8 mouse cellular contexts compared by ENCODE assay signal in genomic region chr4:62674031-62674995, GRCm38 (mm10).
DNase-seq lines count a peak whose midpoint lies in the region; ATAC-seq and TF ChIP-seq lines count a peak whose summit lies in the region.

No protein-coding gene starts in this region.

- peak overlapping the region; percentile 83 for H3K9ac ChIP-seq in embryonic facial prominence, embryonic 11.5 days (replicated peaks; ENCODE audit: low read length)
- H3K9ac ChIP-seq in hindbrain, embryonic 11.5 days (ENCODE audit: low read depth, low read length), result peak overlapping the region; percentile 77
- peak overlapping the region; percentile 22; the same call in 1 of the 2 replicates for H3K9ac ChIP-seq in stomach, embryonic 15.5 days

- no peaks in the 10 kb centered on the region for H3K36me3 ChIP-seq in thymus, adult 2 months (ENCODE audit: control insufficient read depth, insufficient read depth, low read length)
- H3K36me3 ChIP-seq in embryonic facial prominence, embryonic 11.5 days (replicated peaks; ENCODE audit: control insufficient read depth, insufficient read depth, low read depth, low read length), result no peaks in the 10 kb centered on the region
- no peaks in the 10 kb centered on the region for H3K36me3 ChIP-seq in hindbrain, embryonic 11.5 days (ENCODE audit: control insufficient read depth, insufficient read depth, low read length)
- no peaks in the 10 kb centered on the region for H3K36me3 ChIP-seq in stomach, embryonic 15.5 days

- peaks cover 8% of the 10 kb centered on the region for H3K4me1 ChIP-seq in thymus, adult 2 months (replicated peaks; ENCODE audit: control insufficient read depth, insufficient read depth, low read length)
- peaks cover 2% of the 10 kb centered on the region; the same call in 1 of the 2 replicates for H3K4me1 ChIP-seq in embryonic facial prominence, embryonic 11.5 days (ENCODE audit: control insufficient read depth, insufficient read depth, low read length)
- peaks cover 13% of the 10 kb centered on the region for H3K4me1 ChIP-seq in hindbrain, embryonic 11.5 days (replicated peaks; ENCODE audit: control insufficient read depth, insufficient read depth, low read length)
- H3K4me1 ChIP-seq in stomach, embryonic 15.5 days, result peaks cover 42% of the 10 kb centered on the region

- WGBS in thymus, adult 2 months, result 10% methylated on average over 30 of the region's 30 CpGs
- WGBS in embryonic facial prominence, embryonic 11.5 days, result under 1% methylated on average over 29 of the region's 30 CpGs
- 2% methylated on average over 29 of the region's 30 CpGs for WGBS in hindbrain, embryonic 11.5 days
- 3% methylated on average over 30 of the region's 30 CpGs for WGBS in stomach, embryonic 15.5 days

- H3K4me2 ChIP-seq in embryonic facial prominence, embryonic 11.5 days (ENCODE audit: low read depth, low read length), result peak overlapping the region; percentile 75
- peak overlapping the region; percentile 64 for H3K4me2 ChIP-seq in hindbrain, embryonic 11.5 days (replicated peaks; ENCODE audit: low read depth, low read length)
- H3K4me2 ChIP-seq in stomach, embryonic 15.5 days, result peak overlapping the region; percentile 63

- no peak for TF ChIP-seq CTCF in thymus, adult 2 months (IDR thresholded peaks at IDR 0.05; ENCODE audit: borderline replicate concordance, control insufficient read depth, extremely low read depth, insufficient read depth, low read length, poor library complexity)

- H3K9me3 ChIP-seq in embryonic facial prominence, embryonic 11.5 days (replicated peaks; ENCODE audit: control insufficient read depth, low read length), result no peaks in the 10 kb centered on the region
- no peaks in the 10 kb centered on the region for H3K9me3 ChIP-seq in hindbrain, embryonic 11.5 days (ENCODE audit: control insufficient read depth, low read length)
- H3K9me3 ChIP-seq in stomach, embryonic 15.5 days, result no peaks in the 10 kb centered on the region

- no peak for TF ChIP-seq POLR2A in thymus, adult 2 months (IDR thresholded peaks at IDR 0.05; ENCODE audit: control insufficient read depth, extremely low read depth, insufficient read depth, low read length, poor library complexity)

- no peak overlapping the region for H3K27ac ChIP-seq in thymus, adult 2 months (ENCODE audit: control insufficient read depth, insufficient read depth, low read length)
- H3K27ac ChIP-seq in embryonic facial prominence, embryonic 11.5 days (replicated peaks; ENCODE audit: low read depth, low read length), result no peak overlapping the region
- H3K27ac ChIP-seq in hindbrain, embryonic 11.5 days (ENCODE audit: low read depth, low read length), result peak overlapping the region; percentile 51
- peak overlapping the region; percentile 64; the same call in 1 of the 2 replicates for H3K27ac ChIP-seq in stomach, embryonic 15.5 days

- 0 out of 2 replicates have a peak, but pooled peaks have one; percentile 27 for ATAC-seq in embryonic facial prominence, embryonic 11.5 days (replicated peaks; ENCODE audit: insufficient number of reproducible peaks, low FRiP score, low TSS enrichment, low read depth)
- ATAC-seq in hindbrain, embryonic 11.5 days (ENCODE audit: low FRiP score), result peak; percentile 59
- ATAC-seq in stomach, embryonic 15.5 days (ENCODE audit: insufficient read depth, low FRiP score, low read depth), result peak; percentile 54; the same call in 1 of the 2 replicates

- no peaks in the 10 kb centered on the region; the same call in 1 of the 2 replicates for H3K27me3 ChIP-seq in thymus, adult 2 months (ENCODE audit: control insufficient read depth, insufficient read depth, low read length)
- H3K27me3 ChIP-seq in embryonic facial prominence, embryonic 11.5 days (ENCODE audit: control insufficient read depth, insufficient read depth, low read length), result no peaks in the 10 kb centered on the region
- H3K27me3 ChIP-seq in hindbrain, embryonic 11.5 days (ENCODE audit: control insufficient read depth, insufficient read depth, low read length), result no peaks in the 10 kb centered on the region
- no peaks in the 10 kb centered on the region for H3K27me3 ChIP-seq in stomach, embryonic 15.5 days (replicated peaks)

- peak overlapping the region; percentile 11; the same call in 1 of the 2 replicates for H3K4me3 ChIP-seq in thymus, adult 2 months (ENCODE audit: control insufficient read depth, insufficient read depth, low read length)
- H3K4me3 ChIP-seq in embryonic facial prominence, embryonic 11.5 days (ENCODE audit: low read depth, low read length), result peak overlapping the region; percentile 57
- H3K4me3 ChIP-seq in hindbrain, embryonic 11.5 days (ENCODE audit: low read depth, low read length), result peak overlapping the region; percentile 57
- peak overlapping the region; percentile 52 for H3K4me3 ChIP-seq in stomach, embryonic 15.5 days (replicated peaks)

- no peak for DNase-seq in thymus, adult 2 months
- no peak for DNase-seq in thymus, postnatal 0 days (ENCODE audit: low spot score)
- peak; percentile 60 for DNase-seq in embryonic facial prominence, embryonic 11.5 days (ENCODE audit: low spot score)
- DNase-seq in hindbrain, embryonic 11.5 days (ENCODE audit: low spot score), result peak; percentile 70
- peak; percentile 52 for DNase-seq in lung, postnatal 36 days
- no peak for DNase-seq in adipocyte (ENCODE audit: low spot score)
- DNase-seq in urinary bladder, postnatal 36 days (ENCODE audit: low spot score in 2 of 2), result no peak

Comparison
In these comparisons a context has a peak if more than half of its experiments do, and no peak if none do; other contexts are left out.
1. DNase-seq: peak in embryonic facial prominence, embryonic 11.5 days (single experiment), hindbrain, embryonic 11.5 days (single experiment) and lung, postnatal 36 days (single experiment); none in thymus, adult 2 months (single experiment), thymus, postnatal 0 days (single experiment), adipocyte (single experiment) and urinary bladder, postnatal 36 days (0 of 2).
2. H3K27ac ChIP-seq: peak in hindbrain, embryonic 11.5 days (single experiment) and stomach, embryonic 15.5 days (single experiment); none in thymus, adult 2 months (single experiment) and embryonic facial prominence, embryonic 11.5 days (single experiment).
3. H3K9ac ChIP-seq: peak in every context shown above with its lines; median percentile 83 in embryonic facial prominence, embryonic 11.5 days; 77 in hindbrain, embryonic 11.5 days; 22 in stomach, embryonic 15.5 days.
4. Peak in every context shown above with its lines, with median percentiles within 50 percentile points of each other: H3K4me3 ChIP-seq, ATAC-seq and H3K4me2 ChIP-seq.